Mouse (Mus musculus): Measurements from ENCODE around the gene Nkx2-5.

DNA sequence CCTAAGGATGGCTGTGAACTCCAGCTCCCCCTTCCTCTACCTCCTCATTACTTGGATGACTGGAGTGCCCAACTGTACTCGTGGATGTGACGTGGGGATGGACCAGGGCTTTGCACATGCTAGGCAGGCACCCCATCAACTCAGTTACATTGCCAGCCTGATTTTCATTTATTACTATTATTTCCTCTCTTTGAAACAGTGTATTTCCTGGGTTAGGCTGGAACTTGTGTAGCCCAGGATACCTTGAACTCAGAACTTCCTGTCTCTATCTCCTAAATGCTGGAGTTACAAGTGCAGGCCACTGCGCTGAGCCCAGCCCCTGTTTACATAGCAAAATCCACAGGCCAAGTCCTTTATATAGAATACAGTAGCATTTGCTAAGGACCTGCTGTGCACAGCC, 41.9 kb downstream of the Nkx2-5 start:
- TF ChIP-seq CTCF (IDR thresholded peaks at IDR 0.05; ENCODE audit: low read depth, low read length) (no peak), POLR2A (IDR thresholded peaks at IDR 0.05; ENCODE audit: borderline replicate concordance, low read depth, low read length) (no peak)

Data from bone marrow macrophage, adult 2 months (primary cell).